8 mouse cellular contexts compared by ENCODE assay signal in the genomic region with DNA sequence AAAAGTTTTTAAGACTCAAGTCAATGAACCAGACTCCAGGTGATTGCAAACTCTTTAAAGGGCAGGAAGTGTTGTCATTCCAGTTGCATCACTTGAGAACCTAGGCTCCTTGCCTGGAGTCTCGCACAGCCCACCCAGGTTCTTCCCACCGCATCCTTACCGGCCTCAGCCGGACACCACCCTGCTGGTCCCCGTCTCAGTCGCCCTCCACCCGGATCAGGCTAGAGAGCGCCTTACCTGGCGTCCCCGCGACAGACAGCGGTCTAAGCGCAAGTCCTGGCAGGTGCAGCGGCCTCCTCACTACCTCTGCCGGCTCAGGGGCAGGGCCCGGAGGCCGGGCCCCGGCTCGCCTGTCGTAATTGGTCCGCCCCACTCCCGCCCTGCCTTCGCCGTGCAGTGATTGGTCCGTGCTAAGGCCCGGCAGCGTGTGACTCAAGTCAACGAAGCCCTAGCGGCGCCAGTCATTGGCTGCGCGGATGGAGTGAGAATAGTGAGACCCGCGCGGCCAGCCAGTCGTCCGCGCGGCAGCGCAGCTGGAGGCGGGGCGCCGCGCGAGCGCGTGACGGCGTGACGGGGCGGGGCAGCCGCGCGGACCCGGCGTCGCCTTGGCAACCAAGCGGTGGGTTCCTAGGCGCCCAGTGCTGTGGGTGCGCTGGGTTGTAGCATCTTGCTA. TPM values are rescaled to one million over a fixed set of nuclear protein-coding genes. Genes with fewer than 3 reads are reported as not detected.
DNase-seq lines count a peak whose midpoint lies in the region; ATAC-seq lines count a peak whose summit lies in the region.

Gene Msmo1, minus strand, starts transcription at position 522 of the 673 bp plus-strand sequence.

- no peaks in the 10 kb centered on the region for H3K9me3 ChIP-seq in megakaryocyte, embryonic 14.5 days

- H3K27me3 ChIP-seq in megakaryocyte, embryonic 14.5 days (replicated peaks) = no peaks in the 10 kb centered on the region

- H3K4me3 ChIP-seq in megakaryocyte, embryonic 14.5 days (replicated peaks) = peak within 1 kb of the TSS; percentile 100

- ATAC-seq in common myeloid progenitor, adult 5-6 weeks (replicated peaks; ENCODE audit: low read depth, poor library complexity, severe bottlenecking) = peak; percentile 97

- H3K4me1 ChIP-seq in megakaryocyte, embryonic 14.5 days = peaks cover 75% of the 10 kb centered on the region

- H3K36me3 ChIP-seq in megakaryocyte, embryonic 14.5 days (replicated peaks; ENCODE audit: low read length) = peaks cover 28% of the 10 kb centered on the region

- peak; percentile 100 for DNase-seq in ZHBTc4 (ENCODE audit: low read depth, low spot score)
- peak; percentile 93 to 97 for DNase-seq in gastrocnemius, adult 8-10 months (ENCODE audit: low spot score in 2 of 2)
- peak; percentile 86 for DNase-seq in hindlimb bud, embryonic 11.5 days (ENCODE audit: extremely low spot score, low read depth, low spot score)
- peak; percentile 83 to 99 for DNase-seq in left cerebral cortex, adult 8-10 months (ENCODE audit: low spot score in 2 of 2)
- DNase-seq in right cerebral cortex, postnatal 10 days (ENCODE audit: low spot score in 2 of 2) = peak; percentile 99 to 100
- DNase-seq in urinary bladder, postnatal 25 days (ENCODE audit: low spot score) = peak; percentile 87

RNA-seq across cellular contexts. Expression of gene Msmo1, which starts in this region (rescaled TPM):
- 46.1 and 50.9 TPM in 2 replicates for total RNA-seq in common myeloid progenitor, adult 5-6 weeks (2017)
- 1 to 10 TPM; 3.4 to 4.9 (median 4.1) TPM for total RNA-seq in gastrocnemius, adult 8-10 months (2022)
- 100 to 1,000 TPM in 2 of 4 experiments, 10 to 100 TPM in 2; 98.2 to 113 (median 106) TPM for total RNA-seq in left cerebral cortex, adult 8-10 months (2022)
- polyA plus RNA-seq in megakaryocyte, embryonic 14.5 days (2012; ENCODE audit: insufficient read depth, low replicate concordance) = 6.4 TPM in 1 of 2 replicates, not detected in the other

Comparison
In these comparisons a context has a peak if more than half of its experiments do, and no peak if none do; other contexts are left out.
1. Peak in every context shown above with its lines: DNase-seq, ATAC-seq and H3K4me3 ChIP-seq.